Mouse (Mus musculus) liver, embryonic 14.5 days (tissue): ENCODE results near the gene Cers2. TPM values are rescaled to one million over a fixed set of nuclear protein-coding genes. Genes with fewer than 3 reads are reported as not detected.
A peak's percentile ranks its signal among the peaks of the same experiment; 100 is the strongest.

Experiments
- ATAC-seq: fragments of 200-750 bp; cut with Nextera tagmentation; 2 replicates; pipeline ENCODE4 v1.8.0; 2017; ENCODE audit warnings: moderate number of reproducible peaks, mild to moderate bottlenecking, moderate library complexity; ENCODE audit not compliant: insufficient read depth
- DNase-seq, 3 experiments: peaks; one replicate each; pipeline ENCODE4 v3.0.0-alpha.2; 2012 to 2013; ENCODE audit warnings: low read depth in 3 of 3, low spot score in 3 of 3
- H3K27ac ChIP-seq: fragments of 300-500 bp; sonication (generic); 2 replicates; pipeline ENCODE4 v1.5.1; 2014; ENCODE audit warnings: moderate library complexity, mild to moderate bottlenecking, control low read depth, inconsistent platforms
- H3K27me3 ChIP-seq: fragments of 300-500 bp; sonication (generic); 2 replicates; pipeline ENCODE4 v1.6.1; 2014; ENCODE audit warnings: mild to moderate bottlenecking, low read length, moderate library complexity; ENCODE audit not compliant: control insufficient read depth, insufficient read depth
- H3K36me3 ChIP-seq: fragments of 300-500 bp; sonication (generic); replicated peaks from 2 replicates; pipeline ENCODE4 v1.6.1; 2014; ENCODE audit warnings: low read depth; ENCODE audit not compliant: control insufficient read depth, insufficient read depth
- H3K4me1 ChIP-seq, 2 experiments: fragments of 200-500 bp in 1 of 2; fragments of 300-500 bp in 1 of 2; sonication (generic) in 1 of 2; replicated peaks; 2 replicates each; pipeline ENCODE4 v1.6.1; 2012 to 2014; ENCODE audit warnings: antibody characterized with exemption in 1 of 2, inconsistent platforms in 1 of 2, low read length in 1 of 2; ENCODE audit not compliant: control insufficient read depth in 2 of 2, insufficient read depth in 2 of 2
- H3K4me2 ChIP-seq: fragments of 300-500 bp; sonication (generic); 2 replicates; pipeline ENCODE4 v1.6.1; 2014; ENCODE audit warnings: low read depth, mild to moderate bottlenecking, control low read depth, moderate library complexity
- H3K4me3 ChIP-seq, 2 experiments: fragments of 200-500 bp in 1 of 2; fragments of 300-500 bp in 1 of 2; sonication (generic) in 1 of 2; 2 replicates each; pipeline ENCODE4 v1.5.1; 2012 to 2014; ENCODE audit warnings: low read depth in 2 of 2, low read length in 2 of 2, mild to moderate bottlenecking in 2 of 2, control low read depth in 1 of 2, inconsistent platforms in 1 of 2, moderate library complexity in 1 of 2; ENCODE audit not compliant: insufficient read depth in 1 of 2
- H3K9ac ChIP-seq: fragments of 300-500 bp; sonication (generic); replicated peaks from 2 replicates; pipeline ENCODE4 v1.6.1; 2014; ENCODE audit warnings: mild to moderate bottlenecking, control low read depth, moderate library complexity
- H3K9me3 ChIP-seq: fragments of 300-500 bp; sonication (generic); 2 replicates; pipeline ENCODE4 v1.6.1; 2016; ENCODE audit warnings: low read length, mixed read lengths; ENCODE audit not compliant: control insufficient read depth
- CTCF ChIP-seq: IDR thresholded peaks from 2 replicates; pipeline ENCODE4 v1.5.1; 2016; ENCODE audit warnings: antibody characterized with exemption, low read depth, control low read depth
- EP300 ChIP-seq: IDR thresholded peaks from 2 replicates; pipeline ENCODE4 v1.6.1; 2016; ENCODE audit warnings: antibody characterized with exemption, low read depth
- WGBS: fragments of 180-500 bp; shearing (Covaris S2); extraction: QIAGEN DNeasy Blood & Tissue Kit; methylation state at CpG from one replicate; pipeline ENCODE4 v1.1.7; 2014; ENCODE audit not compliant: insufficient replicate concordance; 5-methylcytosine and 5-hydroxymethylcytosine counted together
- polyA plus RNA-seq, 2 experiments: library from polyadenylated mRNA; depleted of rRNA in 1 of 2; stranded (reverse) in 1 of 2; unstranded in 1 of 2; fragments of >200 nt; fragmentation: Nextera tagmentation in 1 of 2; extraction: Ambion mirVana in 1 of 2; gene quantifications; 2 replicates each; pipeline versions ENCODE4 v1.2.1 to v1.2.3; 2012 to 2014

Cers2 gene
- polyA plus RNA-seq, 2 experiments = 63.8 to 80.2 TPM

- Histone ChIP-seq H3K9me3 (no peaks in the 10 kb centered on the region), H3K36me3 (no peaks in the 10 kb centered on the region), H3K4me2 (no peak overlapping the region), H3K4me1 (peaks cover 8 to 18% of the 10 kb centered on the region in 2 experiments), H3K27me3 (no peaks in the 10 kb centered on the region), H3K4me3 (no peak overlapping the region), H3K27ac (no peak overlapping the region), H3K9ac (no peak overlapping the region)
- 69% methylated on average over 5 of the region's 5 CpGs for WGBS
- DNase-seq = no peak
- no peak for TF ChIP-seq CTCF
- TF ChIP-seq EP300 = no peak
- no peak for ATAC-seq
Observed at GRCm38 (mm10) chr3:95273471-95273870, 41.1 kb upstream of the Cers2 start.

DNA sequence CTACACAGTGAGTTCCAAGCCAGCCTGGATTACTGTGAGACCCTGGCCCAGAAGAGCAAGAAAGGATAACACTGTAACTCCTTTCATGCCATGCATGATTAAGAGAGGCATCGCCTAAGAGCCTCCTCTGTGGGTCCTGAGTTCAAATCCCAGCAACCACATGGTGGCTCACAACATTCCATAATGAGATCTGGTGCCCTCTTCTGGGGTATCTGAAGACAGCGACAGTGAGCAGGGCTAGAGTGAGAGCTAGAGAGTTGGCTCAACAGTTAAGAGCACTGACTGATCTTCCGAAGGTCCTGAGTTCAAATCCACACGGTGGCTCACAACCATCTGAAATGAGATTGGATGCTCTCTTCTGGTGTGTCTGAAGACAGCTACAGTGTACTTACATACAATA lies 40.1 kb upstream of the Cers2 start:
- Histone ChIP-seq H3K4me3 (no peak overlapping the region), H3K4me2 (no peak overlapping the region), H3K27me3 (no peaks in the 10 kb centered on the region), H3K4me1 (peaks cover 8 to 20% of the 10 kb centered on the region in 2 experiments), H3K27ac (no peak overlapping the region), H3K36me3 (no peaks in the 10 kb centered on the region), H3K9me3 (no peaks in the 10 kb centered on the region), H3K9ac (no peak overlapping the region)
- TF ChIP-seq CTCF (peak; percentile 43), EP300 (no peak)
- ATAC-seq = no peak
- 84% methylated on average over 4 of the region's 4 CpGs for WGBS
- no peak for DNase-seq

- H3K4me1 ChIP-seq = peaks cover 13 to 25% of the 10 kb centered on the region in 2 experiments
- WGBS = 51% methylated on average over 6 of the region's 6 CpGs
Observed at GRCm38 (mm10) chr3:95275161-95275560, 39.4 kb upstream of the Cers2 start.

DNA sequence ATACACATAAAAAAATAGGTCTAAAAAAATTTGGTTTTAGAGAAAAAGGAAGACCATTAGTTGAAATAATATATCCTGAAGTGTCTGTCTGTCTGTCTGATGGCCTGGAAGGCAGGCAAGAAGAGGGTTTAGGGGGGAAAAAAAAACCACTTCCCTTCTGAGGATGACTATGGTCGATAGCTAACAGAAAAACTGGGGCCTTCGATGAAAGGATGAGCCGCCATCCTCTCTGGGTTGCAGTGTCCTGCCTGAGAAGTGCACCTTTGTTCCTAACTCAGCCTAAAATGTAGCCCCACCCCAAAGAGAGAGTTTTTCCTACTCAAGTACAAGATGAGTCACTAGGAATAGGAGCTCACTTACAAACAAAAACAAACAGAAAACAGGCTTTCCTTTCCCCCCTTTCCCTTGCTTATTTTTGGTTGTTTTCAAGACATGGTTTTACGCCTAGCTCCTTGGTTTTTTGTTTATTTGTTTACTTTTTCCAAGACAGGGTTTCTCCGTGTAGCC lies 38.1 kb upstream of the Cers2 start:
- H3K36me3 ChIP-seq = no peaks in the 10 kb centered on the region
- H3K9me3 ChIP-seq = no peaks in the 10 kb centered on the region
- no peaks in the 10 kb centered on the region for H3K27me3 ChIP-seq
- ATAC-seq (no peak), DNase-seq (no peak)
- no peak overlapping the region for H3K4me3 ChIP-seq
- peak overlapping the region; percentile 30 for H3K27ac ChIP-seq
- no peak overlapping the region for H3K4me2 ChIP-seq
- peaks cover 17 to 29% of the 10 kb centered on the region in 2 experiments for H3K4me1 ChIP-seq
- 40% methylated on average over 5 of the region's 5 CpGs for WGBS
- no peak for TF ChIP-seq EP300
- no peak for TF ChIP-seq CTCF
- H3K9ac ChIP-seq = no peak overlapping the region

More at GRCm38 (mm10) chr3:95275161-95275560, 39.4 kb upstream of the Cers2 start:
- H3K9me3 ChIP-seq = no peaks in the 10 kb centered on the region
- DNase-seq (no peak), ATAC-seq (no peak)
- H3K4me3 ChIP-seq = no peak overlapping the region
- TF ChIP-seq EP300 (no peak), CTCF (no peak)
- no peak overlapping the region for H3K27ac ChIP-seq
- no peak overlapping the region for H3K4me2 ChIP-seq
- no peak overlapping the region for H3K9ac ChIP-seq
- no peaks in the 10 kb centered on the region for H3K36me3 ChIP-seq
- no peaks in the 10 kb centered on the region for H3K27me3 ChIP-seq

GRCm38 (mm10) chr3:95277149-95277551 lies 37.4 kb upstream of the Cers2 start:
- H3K27ac ChIP-seq = peak overlapping the region; percentile 30

More at GRCm38 (mm10) chr3:95277149-95277551, 37.4 kb upstream of the Cers2 start:
- H3K9ac ChIP-seq = no peak overlapping the region
- H3K36me3 ChIP-seq = no peaks in the 10 kb centered on the region
- no peaks in the 10 kb centered on the region for H3K9me3 ChIP-seq
- peaks cover 17 to 29% of the 10 kb centered on the region in 2 experiments for H3K4me1 ChIP-seq
- H3K4me3 ChIP-seq = no peak overlapping the region
- DNase-seq = peak in 2 of 3 experiments; percentile 57 to 70
- no peaks in the 10 kb centered on the region for H3K27me3 ChIP-seq
- TF ChIP-seq EP300 (no peak), CTCF (no peak)
- no peak for ATAC-seq
- 64% methylated on average over 1 of the region's 1 CpGs for WGBS
- no peak overlapping the region for H3K4me2 ChIP-seq
